ENCODE assay signal across 19 mouse cellular contexts in the genomic region with DNA sequence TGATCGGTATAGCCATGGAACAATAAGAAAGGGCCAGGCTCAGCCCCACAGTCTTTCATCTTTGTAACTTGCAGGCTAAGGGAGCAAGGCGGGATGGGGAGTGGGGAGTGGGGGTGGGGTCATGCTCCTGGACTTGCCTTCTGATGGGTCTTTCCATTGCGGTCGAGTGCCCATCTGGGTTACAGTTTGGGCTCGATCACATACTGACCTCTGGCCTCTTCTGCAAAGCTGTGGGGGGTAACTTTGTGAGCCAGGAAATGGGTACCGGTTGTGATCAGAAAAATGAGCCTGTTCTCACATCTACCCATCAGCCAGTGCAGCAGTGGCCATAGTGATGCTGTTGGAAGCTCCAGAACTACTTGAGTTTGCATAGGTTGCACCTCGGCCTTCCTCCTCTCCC. TPM values are rescaled to one million over a fixed set of nuclear protein-coding genes. Genes with fewer than 3 reads are reported as not detected.
DNase-seq lines count a peak whose midpoint lies in the region; ATAC-seq and TF ChIP-seq lines count a peak whose summit lies in the region.
"Had no signal": no experiment of that assay in that cellular context is flagged by ENCODE, and none has a peak within 500 bp of the region (broad histone marks: within the 10 kb centered on the region; RNA-seq: fewer than 3 reads in every experiment).

No protein-coding gene starts in this region.

- H3K4me3 ChIP-seq in layer of hippocampus, adult 2 months: no peak overlapping the region
- no peak overlapping the region for H3K4me3 ChIP-seq in limb, embryonic 10.5 days
- no peak overlapping the region for H3K4me3 ChIP-seq in hindbrain, embryonic 11.5 days (ENCODE audit: low read depth, low read length)
- no peak overlapping the region for H3K4me3 ChIP-seq in forebrain, embryonic 11.5 days (ENCODE audit: low read depth, low read length)
- H3K4me3 ChIP-seq: embryonic facial prominence, embryonic 10.5 days; gastrocnemius, adult 2 months; heart, embryonic 12.5 days; hindbrain, embryonic 10.5 days had no signal

- no peak for TF ChIP-seq CTCF in layer of hippocampus, adult 2 months (conservative IDR thresholded peaks at IDR 0.05)

- no peaks in the 10 kb centered on the region for H3K9me3 ChIP-seq in limb, embryonic 10.5 days (replicated peaks)
- no peaks in the 10 kb centered on the region for H3K9me3 ChIP-seq in hindbrain, embryonic 11.5 days (ENCODE audit: control insufficient read depth, low read length)
- H3K9me3 ChIP-seq in forebrain, embryonic 11.5 days (ENCODE audit: control insufficient read depth, low read length): no peaks in the 10 kb centered on the region
- H3K9me3 ChIP-seq: embryonic facial prominence, embryonic 10.5 days; heart, embryonic 12.5 days; hindbrain, embryonic 10.5 days had no signal

- no peaks in the 10 kb centered on the region for H3K36me3 ChIP-seq in limb, embryonic 10.5 days
- no peaks in the 10 kb centered on the region for H3K36me3 ChIP-seq in hindbrain, embryonic 11.5 days (ENCODE audit: control insufficient read depth, insufficient read depth, low read length)
- H3K36me3 ChIP-seq in forebrain, embryonic 11.5 days (ENCODE audit: control insufficient read depth, insufficient read depth, low read length): no peaks in the 10 kb centered on the region
- H3K36me3 ChIP-seq: embryonic facial prominence, embryonic 10.5 days; hindbrain, embryonic 10.5 days had no signal

- H3K27me3 ChIP-seq in limb, embryonic 10.5 days (ENCODE audit: low read depth, poor library complexity, severe bottlenecking): no peaks in the 10 kb centered on the region
- no peaks in the 10 kb centered on the region for H3K27me3 ChIP-seq in hindbrain, embryonic 11.5 days (ENCODE audit: control insufficient read depth, insufficient read depth, low read length)
- H3K27me3 ChIP-seq in forebrain, embryonic 11.5 days (ENCODE audit: control insufficient read depth, insufficient read depth, low read length): no peaks in the 10 kb centered on the region
- H3K27me3 ChIP-seq: heart, embryonic 12.5 days had no signal

- H3K9ac ChIP-seq in hindbrain, embryonic 11.5 days (ENCODE audit: low read depth, low read length): no peak overlapping the region
- H3K9ac ChIP-seq in forebrain, embryonic 11.5 days (ENCODE audit: low read length): no peak overlapping the region
- H3K9ac ChIP-seq: heart, embryonic 12.5 days had no signal

- no peak for ATAC-seq in hindbrain, embryonic 11.5 days (ENCODE audit: low FRiP score)
- ATAC-seq in forebrain, embryonic 11.5 days (replicated peaks; ENCODE audit: low FRiP score): no peak
- ATAC-seq: forebrain, embryonic 14.5 days had no signal

- peak; percentile 53 for DNase-seq in kidney, adult 18-20 months
- DNase-seq in kidney, postnatal 4 days: no peak
- DNase-seq in layer of hippocampus, adult 2 months (ENCODE audit: low spot score in 2 of 2): no peak
- DNase-seq in layer of hippocampus, adult 11-12 months (ENCODE audit: low spot score): no peak
- DNase-seq in limb, embryonic 10.5 days (ENCODE audit: low spot score): no peak
- no peak for DNase-seq in hindbrain, embryonic 11.5 days (ENCODE audit: low spot score)
- no peak for DNase-seq in forebrain, embryonic 11.5 days (ENCODE audit: low spot score)
- DNase-seq: adrenal gland, postnatal 14 days; cerebellum, adult 11-12 months; cerebellum, adult 9-10 months; cerebellum, postnatal 36 days; gastrocnemius, postnatal 25 days had no signal

- H3K27ac ChIP-seq in layer of hippocampus, adult 2 months: peak overlapping the region; percentile 68; the same call in 1 of the 2 replicates
- H3K27ac ChIP-seq in limb, embryonic 10.5 days: peak overlapping the region; percentile 19; the same call in 1 of the 2 replicates
- no peak overlapping the region for H3K27ac ChIP-seq in hindbrain, embryonic 11.5 days (ENCODE audit: low read depth, low read length)
- H3K27ac ChIP-seq in forebrain, embryonic 11.5 days (ENCODE audit: low read depth, low read length): no peak overlapping the region
- H3K27ac ChIP-seq: embryonic facial prominence, embryonic 10.5 days; hindbrain, embryonic 10.5 days had no signal

- peaks cover 7% of the 10 kb centered on the region; the same call in 1 of the 2 replicates for H3K4me1 ChIP-seq in limb, embryonic 10.5 days
- no peaks in the 10 kb centered on the region for H3K4me1 ChIP-seq in hindbrain, embryonic 11.5 days (replicated peaks; ENCODE audit: control insufficient read depth, insufficient read depth, low read length)
- H3K4me1 ChIP-seq in forebrain, embryonic 11.5 days (replicated peaks; ENCODE audit: control insufficient read depth, insufficient read depth, low read length): no peaks in the 10 kb centered on the region

- H3K4me2 ChIP-seq in hindbrain, embryonic 11.5 days (replicated peaks; ENCODE audit: low read depth, low read length): no peak overlapping the region
- H3K4me2 ChIP-seq in forebrain, embryonic 11.5 days (ENCODE audit: low read depth, low read length, severe bottlenecking): no peak overlapping the region
- H3K4me2 ChIP-seq: heart, embryonic 12.5 days had no signal

- 74% methylated on average over 7 of the region's 7 CpGs for WGBS in limb, embryonic 10.5 days
- 54% methylated on average over 7 of the region's 7 CpGs for WGBS in hindbrain, embryonic 11.5 days
- WGBS in forebrain, embryonic 11.5 days: 55% methylated on average over 7 of the region's 7 CpGs

RNA-seq across cellular contexts. Expression of a gene that starts 22.6 kb away (rescaled TPM):
- 100 to 1,000 TPM; 239 to 255 TPM for total RNA-seq in layer of hippocampus, adult 2 months (2021)
- polyA plus RNA-seq in limb, embryonic 10.5 days (2016; fragmentation: Nextera tagmentation; extraction: Ambion mirVana): 3.0 and 5.1 TPM in 2 replicates
- polyA plus RNA-seq in hindbrain, embryonic 11.5 days (2014; fragmentation: Nextera tagmentation; extraction: Ambion mirVana): 7.3 and 19.0 TPM in 2 replicates
- 2.7 and 4.2 TPM in 2 replicates for polyA plus RNA-seq in forebrain, embryonic 11.5 days (2014; fragmentation: Nextera tagmentation; extraction: Ambion mirVana)
- total RNA-seq: granulocyte monocyte progenitor cell, adult 5-6 weeks; MEL had no signal

Comparison
In these comparisons a context has a peak if more than half of its experiments do, and no peak if none do; other contexts are left out.
1. H3K27ac ChIP-seq: peak in layer of hippocampus, adult 2 months (single experiment) and limb, embryonic 10.5 days (single experiment); none in hindbrain, embryonic 11.5 days (single experiment) and forebrain, embryonic 11.5 days (single experiment).